Mouse (Mus musculus) CH12.LX (cell line): ENCODE results near the gene Sun1. TPM values are rescaled to one million over a fixed set of nuclear protein-coding genes. Genes with fewer than 3 reads are reported as not detected.

Experiments used
- DNase-seq: peaks from one replicate; pipeline ENCODE4 v3.0.0-alpha.2; 2013; ENCODE audit errors: extremely low read depth
- H3K27ac ChIP-seq: 2 replicates; pipeline ENCODE4 v1.5.1; 2012; ENCODE audit warnings: low read depth, mild to moderate bottlenecking, control low read depth, moderate library complexity; ENCODE audit not compliant: insufficient read depth
- H3K27me3 ChIP-seq: replicated peaks from 2 replicates; pipeline ENCODE3; 2012; ENCODE audit warnings: inconsistent platforms
- H3K36me3 ChIP-seq, 2 experiments: replicated peaks in 1 of 2; 2 replicates each; pipeline versions ENCODE3 to v1.6.1; 2012; ENCODE audit warnings: inconsistent platforms in 1 of 2, low read length in 1 of 2, mild to moderate bottlenecking in 1 of 2, mixed read lengths in 1 of 2, moderate library complexity in 1 of 2; ENCODE audit not compliant: control insufficient read depth in 1 of 2, insufficient read depth in 1 of 2
- H3K4me1 ChIP-seq, 2 experiments: 2 replicates each; pipeline ENCODE4 v1.6.1; 2012; ENCODE audit warnings: inconsistent platforms in 1 of 2, moderate library complexity in 1 of 2; ENCODE audit not compliant: insufficient read depth in 2 of 2, control insufficient read depth in 1 of 2
- H3K4me2 ChIP-seq: 2 replicates; pipeline ENCODE4 v1.6.1; 2012; ENCODE audit warnings: low read depth, mild to moderate bottlenecking, control low read depth; ENCODE audit not compliant: poor library complexity, insufficient read depth, severe bottlenecking
- H3K4me3 ChIP-seq, 3 experiments: fragments of 150-350 bp in 1 of 3; sonication (generic) in 1 of 3; replicated peaks in 1 of 3; 2 replicates each; pipeline versions ENCODE3 to v1.5.1; 2011 to 2012; ENCODE audit warnings: low read depth in 2 of 3, low read length in 2 of 3, mild to moderate bottlenecking in 2 of 3, moderate library complexity in 2 of 3, control low read depth in 1 of 3, improper control_type of control experiment in 1 of 3, inconsistent platforms in 1 of 3, mixed read lengths in 1 of 3; ENCODE audit not compliant: poor library complexity in 1 of 3
- H3K79me2 ChIP-seq: replicated peaks from 2 replicates; pipeline ENCODE4 v1.6.1; 2012; ENCODE audit warnings: mild to moderate bottlenecking, moderate library complexity; ENCODE audit not compliant: control insufficient read depth, poor library complexity, insufficient read depth, severe bottlenecking; ENCODE audit errors: extremely low read depth
- H3K9ac ChIP-seq: 2 replicates; pipeline ENCODE4 v1.6.1; 2012; ENCODE audit warnings: low read depth, mild to moderate bottlenecking, control low read depth, moderate library complexity; ENCODE audit not compliant: insufficient read depth
- H3K9me3 ChIP-seq: replicated peaks from 2 replicates; pipeline ENCODE3; 2012; ENCODE audit warnings: low read length, inconsistent platforms, mixed read lengths
- BHLHE40 ChIP-seq: IDR thresholded peaks from 2 replicates; pipeline ENCODE4 v1.6.1; 2011; ENCODE audit warnings: mild to moderate bottlenecking, low read depth, low read length, improper control_type of control experiment
- CHD2 ChIP-seq: IDR thresholded peaks from 2 replicates; pipeline ENCODE4 v1.6.1; 2011; ENCODE audit warnings: low read length, improper control_type of control experiment
- CTCF ChIP-seq, 2 experiments: IDR thresholded peaks in 1 of 2; conservative IDR thresholded peaks in 1 of 2; 2 replicates each; pipeline ENCODE4 v1.5.1; 2011 to 2012; ENCODE audit warnings: low read depth in 2 of 2, low read length in 2 of 2, improper control_type of control experiment in 1 of 2, inconsistent platforms in 1 of 2, mild to moderate bottlenecking in 1 of 2, moderate library complexity in 1 of 2
- E2F4 ChIP-seq: IDR thresholded peaks from 2 replicates; pipeline ENCODE4 v1.6.1; 2011; ENCODE audit warnings: low read depth, low read length, improper control_type of control experiment; ENCODE audit not compliant: insufficient replicate concordance
- ELF1 ChIP-seq: IDR thresholded peaks from 2 replicates; pipeline ENCODE4 v1.6.1; 2014; ENCODE audit warnings: low read depth, mild to moderate bottlenecking, inconsistent platforms, low read length, improper control_type of control experiment
- EP300 ChIP-seq: IDR thresholded peaks from 2 replicates; pipeline ENCODE4 v1.6.1; 2011; ENCODE audit warnings: low read length, improper control_type of control experiment
- ETS1 ChIP-seq: conservative IDR thresholded peaks from 2 replicates; pipeline ENCODE4 v1.6.1; 2012; ENCODE audit warnings: low read depth, mild to moderate bottlenecking, inconsistent platforms, low read length, improper control_type of control experiment, moderate library complexity
- GABPA ChIP-seq: IDR thresholded peaks from 2 replicates; pipeline ENCODE4 v1.6.1; 2012; ENCODE audit warnings: low read depth, low read length, improper control_type of control experiment, inconsistent platforms; ENCODE audit not compliant: insufficient replicate concordance
- HCFC1 ChIP-seq: IDR thresholded peaks from 2 replicates; pipeline ENCODE4 v1.6.1; 2012; ENCODE audit warnings: low read depth, mild to moderate bottlenecking, inconsistent platforms, low read length, improper control_type of control experiment
- IRF4 ChIP-seq: IDR thresholded peaks from 2 replicates; pipeline ENCODE4 v1.6.1; 2014; ENCODE audit warnings: low read depth, mild to moderate bottlenecking, inconsistent platforms, low read length, improper control_type of control experiment
- JUN ChIP-seq: IDR thresholded peaks from 2 replicates; pipeline ENCODE4 v1.6.1; 2011; ENCODE audit warnings: low read depth, mild to moderate bottlenecking, low read length, improper control_type of control experiment, moderate library complexity; ENCODE audit not compliant: insufficient read depth
- JUND ChIP-seq: conservative IDR thresholded peaks from 2 replicates; pipeline ENCODE4 v1.6.1; 2011; ENCODE audit warnings: low read depth, low read length, improper control_type of control experiment
- MAFK ChIP-seq: IDR thresholded peaks from 2 replicates; pipeline ENCODE4 v1.6.1; 2011; ENCODE audit warnings: low read length, improper control_type of control experiment; ENCODE audit not compliant: insufficient replicate concordance
- MAX ChIP-seq: IDR thresholded peaks from 2 replicates; pipeline ENCODE4 v1.6.1; 2011; ENCODE audit warnings: low read length, improper control_type of control experiment
- MEF2A ChIP-seq: IDR thresholded peaks from 2 replicates; pipeline ENCODE4 v1.6.1; 2014; ENCODE audit warnings: low read depth, mild to moderate bottlenecking, inconsistent platforms, low read length, improper control_type of control experiment, borderline replicate concordance
- MXI1 ChIP-seq: IDR thresholded peaks from 2 replicates; pipeline ENCODE4 v1.6.1; 2011; ENCODE audit warnings: mild to moderate bottlenecking, low read depth, low read length, improper control_type of control experiment
- NELFE ChIP-seq: IDR thresholded peaks from 2 replicates; pipeline ENCODE4 v1.6.1; 2011; ENCODE audit warnings: low read depth, low read length, improper control_type of control experiment
- NRF1 ChIP-seq: IDR thresholded peaks from 2 replicates; pipeline ENCODE4 v1.6.1; 2014; ENCODE audit warnings: low read depth, mild to moderate bottlenecking, inconsistent platforms, low read length, improper control_type of control experiment, moderate library complexity
- SIN3A ChIP-seq: IDR thresholded peaks from 2 replicates; pipeline ENCODE4 v1.6.1; 2012; ENCODE audit warnings: low read length, improper control_type of control experiment, inconsistent platforms
- SMC3 ChIP-seq: IDR thresholded peaks from 2 replicates; pipeline ENCODE4 v1.6.1; 2011; ENCODE audit warnings: low read depth, low read length, improper control_type of control experiment
- TBP ChIP-seq: conservative IDR thresholded peaks from 2 replicates; pipeline ENCODE4 v1.6.1; 2011; ENCODE audit warnings: low read depth, low read length, improper control_type of control experiment
- TCF12 ChIP-seq: IDR thresholded peaks from 2 replicates; pipeline ENCODE4 v1.6.1; 2014; ENCODE audit warnings: low read depth, mild to moderate bottlenecking, inconsistent platforms, low read length, improper control_type of control experiment
- UBTF ChIP-seq: IDR thresholded peaks from 2 replicates; pipeline ENCODE4 v1.6.1; 2012; ENCODE audit warnings: low read depth, mild to moderate bottlenecking, inconsistent platforms, low read length, improper control_type of control experiment, moderate library complexity
- USF2 ChIP-seq: conservative IDR thresholded peaks from 2 replicates; pipeline ENCODE4 v1.6.1; 2011; ENCODE audit warnings: low read depth, low read length, improper control_type of control experiment
- ZKSCAN1 ChIP-seq: IDR thresholded peaks from 2 replicates; pipeline ENCODE4 v1.6.1; 2012; ENCODE audit warnings: low read depth, inconsistent platforms, low read length, improper control_type of control experiment, borderline replicate concordance
- ZMIZ1 ChIP-seq: IDR thresholded peaks from 2 replicates; pipeline ENCODE4 v1.6.1; 2012; ENCODE audit warnings: low read depth, mild to moderate bottlenecking, inconsistent platforms, low read length, improper control_type of control experiment
- dilution Hi-C: fragments of 300-500 bp; cut with MboI; formaldehyde crosslinking; loops from 2 replicates; pipeline ENCODE4 v1.14.3; 2020; ENCODE audit warnings: low sequenced_read_pairs; ENCODE audit not compliant: extremely low pct_unique_long_range_greater_than_20kb, extremely low pct_ligation_motif_present
- in situ Hi-C: fragments of 300-500 bp; cut with MboI; formaldehyde crosslinking; loops from 3 replicates; pipeline ENCODE4 v1.14.3; 2019; ENCODE audit warnings: low sequenced_read_pairs, low pct_ligation_motif_present, low pct_unique_long_range_greater_than_20kb, mixed read lengths
- polyA plus RNA-seq: library from polyadenylated mRNA; unstranded; fragments of >175 nt; gene quantifications from 2 replicates; pipeline ENCODE4 v1.2.1, GENCODE M21; 2012; ENCODE audit warnings: low read depth; ENCODE audit not compliant: insufficient read length
- total RNA-seq, 2 experiments: library from RNA; depleted of rRNA; stranded (reverse); fragments of 300-350 nt in 1 of 2; fragments of >200 nt in 1 of 2; gene quantifications; 2 replicates each; pipeline ENCODE4 v1.2.3; 2012 to 2014

Gene Sun1
- total and polyA plus RNA-seq, 3 experiments = 10.1 to 18.5 (median 12.9) TPM

- in situ Hi-C loops = no loop called here
Measured at GRCm38 (mm10) chr5:139243384-139243783, 42.9 kb downstream of the Sun1 start.

GRCm38 (mm10) chr5:139247767-139248166 is 47.3 kb downstream of the Sun1 start:
- Histone ChIP-seq H3K27ac (no peak overlapping the region), H3K36me3 (peaks cover 30 to 77% of the 10 kb centered on the region in 2 experiments), H3K9ac (no peak overlapping the region), H3K4me1 (peaks cover 0 to 24% of the 10 kb centered on the region in 2 experiments; a peak in 2 of 4 replicates), H3K27me3 (no peaks in the 10 kb centered on the region), H3K79me2 (peaks cover 1% of the 10 kb centered on the region), H3K9me3 (no peaks in the 10 kb centered on the region), H3K4me2 (no peak overlapping the region), H3K4me3 (no peak overlapping the region)
- in situ Hi-C loops = loop anchor here (5.0 kb wide), 1 partner anchor 45 kb away; the partner anchor contains the start of gene Sun1
- DNase-seq = no peak
- dilution Hi-C loops = no loop called here
- no peak for TF ChIP-seq NRF1

More at GRCm38 (mm10) chr5:139243384-139243783, 42.9 kb downstream of the Sun1 start:
- DNase-seq = no peak
- Histone ChIP-seq H3K9ac (no peak overlapping the region), H3K27me3 (no peaks in the 10 kb centered on the region), H3K4me1 (peaks cover 0 to 18% of the 10 kb centered on the region in 2 experiments; a peak in 2 of 4 replicates), H3K79me2 (no peaks in the 10 kb centered on the region), H3K4me3 (no peak overlapping the region), H3K9me3 (no peaks in the 10 kb centered on the region), H3K27ac (no peak overlapping the region), H3K4me2 (no peak overlapping the region), H3K36me3 (peaks cover 53 to 94% of the 10 kb centered on the region in 2 experiments)
- no peak for TF ChIP-seq ETS1
- no peak for TF ChIP-seq JUN
- TF ChIP-seq MAX = no peak
- TF ChIP-seq JUND = no peak
- no peak for TF ChIP-seq SMC3
- no peak for TF ChIP-seq CTCF (conservative IDR thresholded peaks at IDR 0.05 in 1 of 2, IDR thresholded peaks at IDR 0.05 in 1 of 2; ENCODE audit: low read depth in 2 of 2, low read length in 2 of 2)
- TF ChIP-seq BHLHE40 = no peak
- TF ChIP-seq CHD2 = no peak
- no peak for TF ChIP-seq IRF4
- TF ChIP-seq EP300 = no peak
- TF ChIP-seq USF2 = no peak
- TF ChIP-seq E2F4 = no peak
- TF ChIP-seq UBTF = no peak
- no peak for TF ChIP-seq ZKSCAN1
- dilution Hi-C loops = no loop called here

DNA sequence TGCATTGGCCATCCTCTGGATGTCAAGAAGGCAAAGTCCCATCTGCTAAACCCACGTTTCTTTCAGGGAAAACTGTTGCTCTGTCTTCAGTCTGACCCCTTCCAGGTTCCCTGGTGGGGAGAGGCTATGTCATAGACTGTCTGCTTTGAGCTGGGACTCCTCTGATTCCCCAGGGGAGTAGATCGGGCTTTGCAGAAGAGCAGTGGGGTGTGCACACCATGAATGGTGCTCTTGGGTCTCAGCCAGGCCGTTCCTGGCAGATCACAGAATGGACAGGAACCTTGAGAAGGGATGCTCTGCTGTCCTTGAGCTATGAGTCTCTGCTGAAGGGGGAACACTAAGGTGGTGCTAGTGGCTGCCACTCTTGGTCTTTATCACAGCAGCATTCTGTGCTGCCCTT is 48.4 kb downstream of the Sun1 start:
- H3K36me3 ChIP-seq = peaks cover 27 to 68% of the 10 kb centered on the region in 2 experiments
- TF ChIP-seq HCFC1 (no peak), MEF2A (no peak), JUN (no peak), GABPA (no peak), SIN3A (no peak), ELF1 (no peak), MAFK (no peak), JUND (no peak), MXI1 (no peak), TCF12 (no peak), NRF1 (no peak), TBP (no peak), NELFE (no peak), BHLHE40 (no peak), ZMIZ1 (no peak)
- TF ChIP-seq, all 38 proteins: peak for 0
- peaks cover 0 to 22% of the 10 kb centered on the region in 2 experiments; a peak in 2 of 4 replicates for H3K4me1 ChIP-seq

More for the DNA sequence above, 48.4 kb downstream of the Sun1 start:
- Histone ChIP-seq H3K79me2 (peaks cover 12% of the 10 kb centered on the region), H3K27me3 (no peaks in the 10 kb centered on the region), H3K4me2 (no peak overlapping the region), H3K9ac (no peak overlapping the region), H3K27ac (no peak overlapping the region), H3K9me3 (no peaks in the 10 kb centered on the region), H3K4me3 (no peak overlapping the region)
- no peak for DNase-seq
- dilution Hi-C loops (no loop called here), in situ Hi-C loops (loop anchor here (5.0 kb wide), 1 partner anchor 47 kb away; the partner anchor contains the start of gene Sun1)
